Mouse (Mus musculus) stomach, embryonic 14.5 days (tissue): ENCODE results near the gene Grap. TPM values are rescaled to one million over a fixed set of nuclear protein-coding genes. Genes with fewer than 3 reads are reported as not detected.

Experiments used
- ATAC-seq: fragments of 200-750 bp; cut with Nextera tagmentation; 2 replicates; pipeline ENCODE4 v1.8.0; 2017; ENCODE audit warnings: low read depth, moderate TSS enrichment; ENCODE audit not compliant: insufficient number of reproducible peaks, insufficient read depth, low FRiP score
- H3K27ac ChIP-seq: fragments of 300-500 bp; sonication (generic); 2 replicates; pipeline ENCODE4 v1.5.1; 2014; ENCODE audit warnings: mild to moderate bottlenecking, low read length, moderate library complexity, mixed read lengths
- H3K27me3 ChIP-seq: fragments of 300-500 bp; sonication (generic); 2 replicates; pipeline ENCODE4 v1.6.1; 2014; ENCODE audit warnings: low read length, control low read depth, mixed read lengths; ENCODE audit not compliant: control insufficient read depth, insufficient read depth
- H3K36me3 ChIP-seq: fragments of 300-500 bp; sonication (generic); 2 replicates; pipeline ENCODE4 v1.6.1; 2014; ENCODE audit warnings: mild to moderate bottlenecking, control low read depth, low read length, moderate library complexity, mixed read lengths; ENCODE audit not compliant: control insufficient read depth, insufficient read depth
- H3K4me1 ChIP-seq: fragments of 300-500 bp; sonication (generic); 2 replicates; pipeline ENCODE4 v1.6.1; 2014; ENCODE audit warnings: low read length, control low read depth, mixed read lengths; ENCODE audit not compliant: control insufficient read depth, insufficient read depth
- H3K4me2 ChIP-seq: fragments of 300-500 bp; sonication (generic); replicated peaks from 2 replicates; pipeline ENCODE4 v1.6.1; 2014; ENCODE audit warnings: low read depth, low read length, control low read depth
- H3K4me3 ChIP-seq: fragments of 300-500 bp; sonication (generic); 2 replicates; pipeline ENCODE4 v1.5.1; 2014; ENCODE audit warnings: low read depth, low read length, control low read depth
- H3K9ac ChIP-seq: fragments of 300-500 bp; sonication (generic); replicated peaks from 2 replicates; pipeline ENCODE4 v1.6.1; 2014; ENCODE audit warnings: low read depth, mild to moderate bottlenecking, control low read depth, low read length, moderate library complexity, mixed read lengths
- H3K9me3 ChIP-seq: fragments of 300-500 bp; sonication (generic); 2 replicates; pipeline ENCODE4 v1.6.1; 2016; ENCODE audit warnings: low read depth, low read length, control low read depth; ENCODE audit not compliant: control insufficient read depth
- WGBS: fragments of 180-500 bp; shearing (Covaris S2); extraction: QIAGEN DNeasy Blood & Tissue Kit; methylation state at CpG from one replicate; pipeline ENCODE4 v1.1.7; 2014; 5-methylcytosine and 5-hydroxymethylcytosine counted together
- polyA plus RNA-seq: library from polyadenylated mRNA; unstranded; fragments of >200 nt; fragmentation: Nextera tagmentation; extraction: Ambion mirVana; gene quantifications from 2 replicates; pipeline ENCODE4 v1.2.1, GENCODE M21; 2014

Grap gene
- polyA plus RNA-seq, 1 experiment from 2014 or later, result 7.1 TPM

- no peak overlapping the region for H3K27ac ChIP-seq
- no peak overlapping the region for H3K9ac ChIP-seq
- no peak for ATAC-seq
- H3K36me3 ChIP-seq, result no peaks in the 10 kb centered on the region
- no peak overlapping the region for H3K4me3 ChIP-seq
- H3K27me3 ChIP-seq, result peaks cover 12% of the 10 kb centered on the region; the same call in 1 of the 2 replicates
- WGBS, result 37% methylated on average over 2 of the region's 2 CpGs
- no peak overlapping the region for H3K4me2 ChIP-seq
- H3K4me1 ChIP-seq, result peaks cover 9% of the 10 kb centered on the region; the same call in 1 of the 2 replicates
- no peaks in the 10 kb centered on the region for H3K9me3 ChIP-seq
Observed at GRCm38 (mm10) chr11:61687595-61687994, 34.5 kb downstream of the Grap start.

- Histone ChIP-seq H3K4me1 (no peaks in the 10 kb centered on the region), H3K9ac (no peak overlapping the region), H3K27ac (no peak overlapping the region), H3K4me2 (no peak overlapping the region), H3K27me3 (no peaks in the 10 kb centered on the region), H3K36me3 (no peaks in the 10 kb centered on the region; the same call in 1 of the 2 replicates), H3K4me3 (no peak overlapping the region), H3K9me3 (no peaks in the 10 kb centered on the region)
- WGBS, result 87% methylated on average over 5 of the region's 5 CpGs
- ATAC-seq, result no peak
Observed at GRCm38 (mm10) chr11:61692996-61693395, 39.9 kb downstream of the Grap start.

- ATAC-seq, result no peak
- Histone ChIP-seq H3K9me3 (no peaks in the 10 kb centered on the region), H3K36me3 (no peaks in the 10 kb centered on the region; the same call in 1 of the 2 replicates), H3K27ac (no peak overlapping the region), H3K4me2 (no peak overlapping the region), H3K4me1 (no peaks in the 10 kb centered on the region), H3K4me3 (no peak overlapping the region), H3K27me3 (no peaks in the 10 kb centered on the region), H3K9ac (no peak overlapping the region)
Observed at GRCm38 (mm10) chr11:61698852-61699251, 45.8 kb downstream of the Grap start.

- Histone ChIP-seq H3K4me2 (no peak overlapping the region), H3K4me3 (no peak overlapping the region), H3K27me3 (no peaks in the 10 kb centered on the region), H3K27ac (no peak overlapping the region), H3K9ac (no peak overlapping the region), H3K4me1 (no peaks in the 10 kb centered on the region), H3K9me3 (no peaks in the 10 kb centered on the region), H3K36me3 (no peaks in the 10 kb centered on the region; the same call in 1 of the 2 replicates)
- WGBS, result 80% methylated on average over 5 of the region's 5 CpGs
- no peak for ATAC-seq
Observed at GRCm38 (mm10) chr11:61699460-61699859, 46.4 kb downstream of the Grap start.

- no peak for ATAC-seq
- H3K27ac ChIP-seq, result no peak overlapping the region
- no peak overlapping the region for H3K4me2 ChIP-seq
- H3K9ac ChIP-seq, result no peak overlapping the region
- WGBS, result 57% methylated on average over 4 of the region's 4 CpGs
- no peak overlapping the region for H3K4me3 ChIP-seq
- H3K4me1 ChIP-seq, result no peaks in the 10 kb centered on the region
- H3K27me3 ChIP-seq, result no peaks in the 10 kb centered on the region
- H3K36me3 ChIP-seq, result no peaks in the 10 kb centered on the region; the same call in 1 of the 2 replicates
- no peaks in the 10 kb centered on the region for H3K9me3 ChIP-seq
Observed at GRCm38 (mm10) chr11:61699933-61700332, 46.9 kb downstream of the Grap start.

GRCm38 (mm10) chr11:61701696-61702095, 48.6 kb downstream of the Grap start:
- Histone ChIP-seq H3K9me3 (no peaks in the 10 kb centered on the region), H3K4me3 (no peak overlapping the region), H3K9ac (no peak overlapping the region), H3K27me3 (no peaks in the 10 kb centered on the region), H3K36me3 (no peaks in the 10 kb centered on the region; the same call in 1 of the 2 replicates), H3K4me2 (no peak overlapping the region), H3K27ac (no peak overlapping the region), H3K4me1 (no peaks in the 10 kb centered on the region)
- ATAC-seq, result no peak
- WGBS, result 72% methylated on average over 5 of the region's 5 CpGs

- Histone ChIP-seq H3K27me3 (no peaks in the 10 kb centered on the region), H3K27ac (no peak overlapping the region), H3K4me1 (no peaks in the 10 kb centered on the region), H3K4me3 (no peak overlapping the region), H3K9me3 (no peaks in the 10 kb centered on the region), H3K9ac (no peak overlapping the region), H3K36me3 (no peaks in the 10 kb centered on the region; the same call in 1 of the 2 replicates), H3K4me2 (no peak overlapping the region)
- WGBS, result 89% methylated on average over 5 of the region's 5 CpGs
- ATAC-seq, result no peak
Observed at GRCm38 (mm10) chr11:61702494-61702893, 49.4 kb downstream of the Grap start.

- WGBS, result 76% methylated on average over 2 of the region's 2 CpGs
- ATAC-seq, result no peak
- H3K27me3 ChIP-seq, result no peaks in the 10 kb centered on the region
- no peaks in the 10 kb centered on the region for H3K9me3 ChIP-seq
- H3K4me2 ChIP-seq, result no peak overlapping the region
- H3K9ac ChIP-seq, result no peak overlapping the region
- no peaks in the 10 kb centered on the region for H3K36me3 ChIP-seq
- H3K4me1 ChIP-seq, result no peaks in the 10 kb centered on the region
- no peak overlapping the region for H3K27ac ChIP-seq
- no peak overlapping the region for H3K4me3 ChIP-seq
Observed at GRCm38 (mm10) chr11:61705581-61705980, 52.5 kb downstream of the Grap start.

GRCm38 (mm10) chr11:61706232-61706631, 53.2 kb downstream of the Grap start:
- Histone ChIP-seq H3K4me1 (no peaks in the 10 kb centered on the region), H3K36me3 (no peaks in the 10 kb centered on the region), H3K9me3 (no peaks in the 10 kb centered on the region), H3K9ac (no peak overlapping the region), H3K27me3 (no peaks in the 10 kb centered on the region), H3K27ac (no peak overlapping the region), H3K4me2 (no peak overlapping the region), H3K4me3 (no peak overlapping the region)
- 59% methylated on average over 4 of the region's 4 CpGs for WGBS
- no peak for ATAC-seq
